Mouse (Mus musculus) limb, embryonic 13.5 days (tissue): ENCODE results near the gene Asb17. TPM values are rescaled to one million over a fixed set of nuclear protein-coding genes. Genes with fewer than 3 reads are reported as not detected.

ENCODE experiments used
- ATAC-seq: fragments of 200-750 bp; cut with Nextera tagmentation; 2 replicates; pipeline ENCODE4 v1.8.0; 2017; ENCODE audit warnings: low read depth, moderate number of reproducible peaks, moderate TSS enrichment; ENCODE audit not compliant: low FRiP score
- H3K27ac ChIP-seq: fragments of 300-500 bp; sonication (generic); 2 replicates; pipeline ENCODE4 v1.5.1; 2015; ENCODE audit warnings: inconsistent platforms, mild to moderate bottlenecking, moderate library complexity
- H3K27me3 ChIP-seq: fragments of 300-500 bp; sonication (generic); 2 replicates; pipeline ENCODE4 v1.6.1; 2015; ENCODE audit warnings: mild to moderate bottlenecking, inconsistent platforms
- H3K36me3 ChIP-seq: fragments of 300-500 bp; sonication (generic); 2 replicates; pipeline ENCODE4 v1.6.1; 2015; ENCODE audit warnings: inconsistent platforms, mild to moderate bottlenecking, moderate library complexity
- H3K4me1 ChIP-seq: fragments of 300-500 bp; sonication (generic); 2 replicates; pipeline ENCODE4 v1.6.1; 2015; ENCODE audit warnings: inconsistent platforms
- H3K4me2 ChIP-seq: fragments of 300-500 bp; sonication (generic); replicated peaks from 2 replicates; pipeline ENCODE4 v1.6.1; 2015; ENCODE audit warnings: inconsistent platforms, mild to moderate bottlenecking, moderate library complexity
- H3K4me3 ChIP-seq: fragments of 300-500 bp; sonication (generic); 2 replicates; pipeline ENCODE4 v1.5.1; 2015; ENCODE audit warnings: moderate library complexity, mild to moderate bottlenecking, inconsistent platforms
- H3K9ac ChIP-seq: fragments of 300-500 bp; sonication (generic); 2 replicates; pipeline ENCODE4 v1.6.1; 2015; ENCODE audit warnings: mild to moderate bottlenecking, inconsistent platforms
- H3K9me3 ChIP-seq: fragments of 300-500 bp; sonication (generic); 2 replicates; pipeline ENCODE4 v1.6.1; 2016; ENCODE audit warnings: inconsistent platforms
- WGBS: fragments of 180-500 bp; shearing (Covaris S2); methylation state at CpG from one replicate; pipeline ENCODE4 v1.1.7; 2015; 5-methylcytosine and 5-hydroxymethylcytosine counted together
- polyA plus RNA-seq: library from polyadenylated mRNA; unstranded; fragments of >200 nt; fragmentation: Nextera tagmentation; extraction: Ambion mirVana; gene quantifications from 2 replicates; pipeline ENCODE4 v1.2.1, GENCODE M21; 2015

Asb17 gene
- polyA plus RNA-seq, 1 experiment from 2014 or later: 0.45 TPM

GRCm38 (mm10) chr3:153863816-153864215 is 19.8 kb downstream of the Asb17 start:
- Histone ChIP-seq H3K4me3 (no peak overlapping the region), H3K27ac (no peak overlapping the region), H3K9me3 (no peaks in the 10 kb centered on the region), H3K27me3 (no peaks in the 10 kb centered on the region), H3K9ac (no peak overlapping the region), H3K36me3 (no peaks in the 10 kb centered on the region), H3K4me1 (no peaks in the 10 kb centered on the region), H3K4me2 (no peak overlapping the region)
- WGBS: 70% methylated on average over 2 of the region's 2 CpGs
- ATAC-seq: no peak

GRCm38 (mm10) chr3:153864636-153865429 is 20.8 kb downstream of the Asb17 start:
- no peak overlapping the region for H3K4me2 ChIP-seq
- H3K4me3 ChIP-seq: no peak overlapping the region
- WGBS: 80% methylated on average over 4 of the region's 4 CpGs
- H3K4me1 ChIP-seq: no peaks in the 10 kb centered on the region
- no peaks in the 10 kb centered on the region for H3K27me3 ChIP-seq
- no peak for ATAC-seq
- H3K27ac ChIP-seq: no peak overlapping the region
- no peaks in the 10 kb centered on the region for H3K9me3 ChIP-seq
- H3K36me3 ChIP-seq: no peaks in the 10 kb centered on the region
- H3K9ac ChIP-seq: no peak overlapping the region

DNA sequence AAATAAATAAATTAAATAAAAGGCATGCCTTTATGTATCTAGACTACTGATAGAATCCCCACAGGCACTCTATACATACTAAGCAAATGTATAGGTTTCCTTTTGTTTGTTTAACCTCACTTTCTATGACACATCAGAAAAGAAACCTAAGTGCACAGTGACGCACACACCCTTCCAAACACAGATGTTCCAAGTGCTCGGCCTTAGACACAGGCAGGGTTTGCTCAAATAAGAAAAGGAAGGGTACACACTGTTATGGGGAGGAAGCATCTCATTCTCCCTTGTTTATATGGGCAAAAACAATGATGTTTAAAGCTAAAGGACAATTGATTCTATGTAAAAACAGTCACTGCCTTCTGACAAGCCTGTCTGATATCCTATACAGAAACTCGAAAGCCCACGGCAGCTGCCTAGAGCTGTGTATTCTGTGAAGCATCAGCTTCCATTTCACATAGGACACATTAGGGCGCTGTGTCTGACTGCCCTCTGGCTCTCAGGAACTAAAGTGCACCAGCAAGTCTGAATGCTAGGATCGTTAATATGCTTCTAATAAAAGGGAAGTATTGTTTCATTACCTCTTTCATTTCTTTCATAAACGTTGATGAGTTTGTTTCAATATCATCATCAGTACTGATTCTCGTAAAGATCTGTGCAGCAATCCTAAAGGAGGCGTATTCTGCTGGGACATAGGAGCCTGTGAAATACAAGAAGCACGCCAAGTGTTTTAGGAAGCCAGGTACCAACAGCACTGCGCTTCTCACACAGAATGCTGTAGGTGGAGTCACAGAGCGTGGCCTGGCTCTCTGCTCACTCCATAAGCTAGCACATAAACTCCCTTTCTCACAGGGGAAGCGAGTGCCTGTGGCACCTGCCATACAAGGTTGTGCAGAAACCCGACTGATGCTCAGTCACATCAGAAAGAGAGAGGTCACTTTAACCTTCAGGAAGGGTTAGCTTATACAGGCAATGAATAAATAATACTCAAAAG is 23.4 kb downstream of the Asb17 start:
- Histone ChIP-seq H3K4me1 (no peaks in the 10 kb centered on the region), H3K4me2 (no peak overlapping the region), H3K36me3 (no peaks in the 10 kb centered on the region), H3K9me3 (no peaks in the 10 kb centered on the region), H3K27ac (no peak overlapping the region), H3K9ac (no peak overlapping the region), H3K27me3 (no peaks in the 10 kb centered on the region), H3K4me3 (no peak overlapping the region)
- WGBS: 63% methylated on average over 14 of the region's 14 CpGs
- no peak for ATAC-seq

DNA sequence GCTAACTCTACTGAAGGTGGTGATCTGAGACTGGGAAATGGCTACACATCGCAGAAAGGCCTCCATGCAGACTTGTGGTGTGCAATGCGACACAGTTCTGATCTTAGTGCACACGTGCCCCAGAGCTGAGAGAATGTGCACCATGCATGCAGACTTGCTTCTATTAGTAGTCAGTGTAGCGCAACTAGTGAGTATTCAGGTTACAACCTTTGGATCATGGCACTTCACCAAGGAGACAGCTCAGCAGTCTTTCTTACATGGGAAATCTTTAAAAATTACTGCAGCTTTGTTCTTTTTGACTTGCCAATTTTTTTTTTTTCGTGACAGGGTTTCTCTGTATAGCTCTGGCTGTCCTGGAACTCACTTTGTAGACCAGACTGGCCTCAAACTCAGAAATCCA is 27.4 kb downstream of the Asb17 start:
- Histone ChIP-seq H3K4me1 (no peaks in the 10 kb centered on the region), H3K27ac (no peak overlapping the region), H3K27me3 (no peaks in the 10 kb centered on the region), H3K9me3 (no peaks in the 10 kb centered on the region), H3K4me3 (no peak overlapping the region), H3K36me3 (no peaks in the 10 kb centered on the region), H3K4me2 (no peak overlapping the region), H3K9ac (no peak overlapping the region)
- 88% methylated on average over 5 of the region's 5 CpGs for WGBS
- ATAC-seq: no peak

DNA sequence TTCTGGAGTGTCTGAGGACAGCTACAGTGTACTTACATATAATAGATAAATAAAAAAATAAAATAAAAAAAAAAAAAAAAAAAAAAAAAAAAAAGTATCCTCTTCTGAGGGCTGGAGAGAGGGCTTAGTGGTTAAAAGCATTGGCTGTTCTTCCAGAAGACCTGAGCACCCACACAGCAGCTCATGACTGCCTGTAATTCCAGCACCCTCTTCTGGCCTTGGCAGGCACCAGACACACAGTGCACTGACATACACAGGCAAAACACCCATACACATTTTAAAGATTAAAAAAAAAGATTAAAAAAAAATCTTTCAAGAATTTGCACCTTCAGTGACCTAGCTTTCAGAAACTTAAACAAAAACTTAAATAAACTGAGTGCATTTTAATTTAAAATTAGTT is 42.3 kb downstream of the Asb17 start:
- no peak overlapping the region for H3K27ac ChIP-seq
- no peak overlapping the region for H3K4me3 ChIP-seq
- no peak overlapping the region for H3K4me2 ChIP-seq
- no peaks in the 10 kb centered on the region for H3K4me1 ChIP-seq
- H3K27me3 ChIP-seq: no peaks in the 10 kb centered on the region
- H3K9ac ChIP-seq: no peak overlapping the region
- ATAC-seq: no peak
- no peaks in the 10 kb centered on the region for H3K36me3 ChIP-seq
- H3K9me3 ChIP-seq: no peaks in the 10 kb centered on the region

GRCm38 (mm10) chr3:153888141-153888540 is 44.1 kb downstream of the Asb17 start:
- Histone ChIP-seq H3K9me3 (no peaks in the 10 kb centered on the region), H3K36me3 (no peaks in the 10 kb centered on the region), H3K27ac (no peak overlapping the region), H3K27me3 (no peaks in the 10 kb centered on the region), H3K9ac (no peak overlapping the region), H3K4me1 (no peaks in the 10 kb centered on the region), H3K4me3 (no peak overlapping the region), H3K4me2 (no peak overlapping the region)
- 66% methylated on average over 6 of the region's 6 CpGs for WGBS
- no peak for ATAC-seq

DNA sequence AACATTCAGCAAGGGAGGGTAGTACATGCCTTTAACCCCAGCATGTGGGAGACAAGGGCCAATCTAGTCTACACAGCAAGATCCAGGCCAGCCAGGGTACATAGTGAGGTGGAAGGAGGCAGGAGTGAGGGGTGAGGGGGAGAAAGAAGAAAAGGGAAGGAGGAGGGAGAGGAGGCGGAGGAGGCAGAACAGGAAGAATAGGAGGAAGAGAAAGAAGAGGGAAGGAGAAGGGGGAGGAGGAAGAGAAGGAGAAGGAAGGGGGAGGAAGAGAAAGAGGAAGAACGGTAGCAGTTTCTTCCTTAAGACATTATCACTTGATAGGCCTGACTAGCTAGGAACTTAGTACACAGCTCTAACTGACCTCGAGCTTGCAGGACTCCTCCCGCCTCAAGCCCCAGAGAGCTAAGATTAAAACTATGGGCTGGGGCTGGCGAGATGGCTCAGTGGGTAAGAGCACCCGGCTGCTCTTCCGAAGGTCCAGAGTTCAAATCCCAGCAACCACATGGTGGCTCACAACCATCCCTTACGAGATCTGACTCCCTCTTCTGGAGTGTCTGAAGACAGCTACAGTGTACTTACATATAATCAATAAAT is 45.3 kb downstream of the Asb17 start:
- Histone ChIP-seq H3K36me3 (no peaks in the 10 kb centered on the region), H3K9me3 (no peaks in the 10 kb centered on the region), H3K9ac (no peak overlapping the region), H3K27ac (no peak overlapping the region), H3K4me2 (no peak overlapping the region), H3K4me1 (no peaks in the 10 kb centered on the region), H3K27me3 (no peaks in the 10 kb centered on the region), H3K4me3 (no peak overlapping the region)
- WGBS: 87% methylated on average over 8 of the region's 8 CpGs
- no peak for ATAC-seq

- Histone ChIP-seq H3K4me1 (no peaks in the 10 kb centered on the region), H3K4me2 (no peak overlapping the region), H3K36me3 (no peaks in the 10 kb centered on the region), H3K9ac (no peak overlapping the region), H3K27me3 (no peaks in the 10 kb centered on the region), H3K4me3 (no peak overlapping the region), H3K9me3 (no peaks in the 10 kb centered on the region), H3K27ac (no peak overlapping the region)
- WGBS: 83% methylated on average over 3 of the region's 3 CpGs
- no peak for ATAC-seq
Measured at GRCm38 (mm10) chr3:153895454-153895853, 51.4 kb downstream of the Asb17 start.

DNA sequence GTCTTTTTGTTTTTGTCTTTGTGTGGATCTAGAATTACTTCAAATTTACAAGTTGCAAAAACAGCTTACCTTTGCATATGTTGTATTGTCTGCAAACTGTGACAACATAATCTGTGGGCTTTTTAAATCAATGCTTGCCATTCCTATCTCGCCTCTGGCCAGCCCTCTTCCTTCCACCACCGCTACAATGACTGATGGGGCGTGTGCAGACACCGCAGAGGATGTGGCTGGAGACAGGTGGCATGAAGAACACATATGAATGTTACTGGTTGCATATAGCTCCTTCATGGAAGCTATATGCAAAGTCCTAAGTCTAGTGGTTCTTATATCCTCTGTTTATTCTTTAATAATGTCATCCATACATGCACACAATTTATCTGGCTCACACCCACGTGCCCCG is 53.2 kb downstream of the Asb17 start:
- H3K4me3 ChIP-seq: no peak overlapping the region
- H3K9me3 ChIP-seq: no peaks in the 10 kb centered on the region
- no peaks in the 10 kb centered on the region for H3K27me3 ChIP-seq
- no peaks in the 10 kb centered on the region for H3K36me3 ChIP-seq
- H3K4me2 ChIP-seq: no peak overlapping the region
- no peak overlapping the region for H3K27ac ChIP-seq
- WGBS: 76% methylated on average over 6 of the region's 6 CpGs
- no peaks in the 10 kb centered on the region for H3K4me1 ChIP-seq
- no peak for ATAC-seq
- no peak overlapping the region for H3K9ac ChIP-seq

- Histone ChIP-seq H3K9me3 (no peaks in the 10 kb centered on the region), H3K27me3 (no peaks in the 10 kb centered on the region), H3K4me2 (no peak overlapping the region), H3K4me3 (no peak overlapping the region), H3K27ac (no peak overlapping the region), H3K9ac (no peak overlapping the region), H3K36me3 (peaks cover 37% of the 10 kb centered on the region), H3K4me1 (no peaks in the 10 kb centered on the region)
- WGBS: 77% methylated on average over 1 of the region's 1 CpGs
- no peak for ATAC-seq
Measured at GRCm38 (mm10) chr3:153901904-153902303, 57.9 kb downstream of the Asb17 start.

DNA sequence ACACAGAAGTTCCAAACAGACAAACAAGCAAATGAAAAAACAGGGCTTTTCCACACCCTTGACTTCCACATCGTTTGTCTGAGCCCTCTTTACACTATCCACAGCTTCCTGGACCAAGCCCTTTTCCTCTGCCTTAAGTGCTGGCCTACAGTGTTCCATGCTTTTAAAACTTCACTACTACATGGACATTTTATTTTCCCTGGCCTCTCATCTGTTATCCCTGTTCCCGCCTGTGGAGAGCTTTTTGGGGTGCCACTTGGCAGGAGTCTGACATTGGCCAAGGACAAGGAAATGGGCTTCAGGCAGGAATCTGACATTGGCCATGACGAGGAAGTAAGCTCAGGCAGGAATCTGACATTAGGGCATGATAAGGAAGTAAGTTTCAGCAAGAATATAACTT is 58.6 kb downstream of the Asb17 start:
- no peaks in the 10 kb centered on the region for H3K27me3 ChIP-seq
- H3K4me2 ChIP-seq: no peak overlapping the region
- peaks cover 44% of the 10 kb centered on the region for H3K36me3 ChIP-seq
- no peak overlapping the region for H3K27ac ChIP-seq
- ATAC-seq: no peak
- H3K9ac ChIP-seq: no peak overlapping the region
- no peak overlapping the region for H3K4me3 ChIP-seq
- H3K9me3 ChIP-seq: no peaks in the 10 kb centered on the region
- WGBS: 68% methylated on average over 3 of the region's 3 CpGs
- H3K4me1 ChIP-seq: no peaks in the 10 kb centered on the region

GRCm38 (mm10) chr3:153904586-153904985 is 60.6 kb downstream of the Asb17 start:
- H3K9me3 ChIP-seq: no peaks in the 10 kb centered on the region
- no peak overlapping the region for H3K9ac ChIP-seq
- WGBS: 71% methylated on average over 6 of the region's 6 CpGs
- peaks cover 17% of the 10 kb centered on the region for H3K4me1 ChIP-seq
- H3K27ac ChIP-seq: no peak overlapping the region
- H3K27me3 ChIP-seq: no peaks in the 10 kb centered on the region
- H3K36me3 ChIP-seq: peaks cover 64% of the 10 kb centered on the region
- no peak for ATAC-seq
- no peak overlapping the region for H3K4me3 ChIP-seq
- no peak overlapping the region for H3K4me2 ChIP-seq
